Mouse (Mus musculus) cerebellum, postnatal 25 days (tissue): ENCODE measurements around the gene Skp1a.
"Not testable (repeated sequence)": the region's sequence is repeated elsewhere in the genome, so short reads cannot be mapped to it uniquely, and the experiment has no call there.

Source experiments
- DNase-seq, 2 experiments: peaks; one replicate each; pipeline ENCODE4 v3.0.0; 2021; ENCODE audit warnings: mixed read lengths in 2 of 2

Gene Skp1a

DNA sequence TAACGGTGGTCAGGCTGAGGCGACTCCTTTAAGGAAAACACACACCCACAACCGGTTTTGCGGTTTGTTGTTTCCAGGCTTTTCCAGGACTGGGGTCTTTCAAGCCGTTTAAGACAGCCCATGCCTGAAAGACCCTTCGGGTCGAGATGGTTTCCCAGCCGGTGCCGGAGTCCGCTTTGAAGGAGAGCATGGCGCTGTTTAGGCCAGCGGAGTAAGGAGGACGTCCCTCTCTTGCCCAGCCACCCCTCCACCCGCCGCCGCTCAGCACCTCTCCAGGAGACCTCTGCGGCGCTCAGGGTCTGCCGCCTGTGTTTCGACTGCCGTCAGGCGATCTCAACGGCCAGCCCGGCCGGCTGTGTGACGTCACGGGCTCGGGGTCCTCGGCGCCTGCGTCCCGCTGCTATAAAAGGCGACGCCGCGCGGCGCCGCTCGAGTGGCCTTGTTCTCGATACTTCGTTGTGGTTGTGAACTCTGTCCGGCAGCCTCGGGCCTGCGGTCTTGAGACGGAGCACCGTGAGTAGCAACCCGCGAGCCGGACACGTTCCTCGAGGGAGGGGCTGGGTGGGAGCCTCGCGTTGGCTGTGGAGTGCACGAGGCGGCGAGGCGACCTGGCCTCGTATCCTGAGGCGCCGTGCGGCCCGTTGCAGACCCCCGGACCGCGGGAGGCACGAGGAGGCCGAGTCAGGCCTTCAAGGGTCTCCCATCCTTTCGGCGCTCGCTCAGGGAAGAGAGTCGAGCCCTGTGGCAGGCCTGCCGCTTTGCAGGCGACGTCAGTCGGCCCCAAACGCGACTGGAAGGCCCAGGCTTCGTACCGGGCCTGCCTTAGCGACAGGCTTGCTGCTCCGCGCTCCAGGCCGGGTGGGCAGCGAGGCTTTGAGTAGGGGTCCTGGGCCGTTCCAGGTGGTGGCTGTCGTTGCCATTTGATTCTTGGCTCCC is at the start of gene Skp1a:
Gene Skp1a (plus strand): TSS at position 390 of the 936 bp plus-strand sequence.
- peak; percentile 97 to 98 for DNase-seq

DNA sequence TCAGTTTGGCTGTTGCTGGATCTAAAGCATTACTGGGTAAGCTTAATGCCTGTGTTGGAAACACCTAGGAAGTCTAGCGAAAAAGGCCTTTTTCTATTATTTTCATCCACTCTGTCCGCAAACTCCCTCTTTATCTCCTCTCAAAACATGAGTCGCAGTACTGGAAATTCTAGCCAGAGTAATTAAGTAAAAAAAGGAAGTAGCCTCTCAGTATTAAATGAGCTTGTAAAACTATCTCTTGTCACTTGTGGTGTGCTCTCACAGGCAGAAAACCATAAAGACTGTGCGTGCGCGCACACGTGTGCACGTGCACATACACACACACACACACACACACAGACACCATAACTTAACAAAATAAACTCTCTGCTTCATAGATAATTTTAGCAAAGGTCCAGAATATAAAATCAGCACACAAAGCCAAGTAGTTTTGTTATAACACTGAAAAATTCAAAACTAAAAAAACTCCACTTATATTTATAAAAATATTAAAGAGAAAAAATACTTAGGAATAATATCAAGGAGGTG is 35.2 kb upstream of the Skp1a start:
- DNase-seq, result not testable (repeated sequence)

DNA sequence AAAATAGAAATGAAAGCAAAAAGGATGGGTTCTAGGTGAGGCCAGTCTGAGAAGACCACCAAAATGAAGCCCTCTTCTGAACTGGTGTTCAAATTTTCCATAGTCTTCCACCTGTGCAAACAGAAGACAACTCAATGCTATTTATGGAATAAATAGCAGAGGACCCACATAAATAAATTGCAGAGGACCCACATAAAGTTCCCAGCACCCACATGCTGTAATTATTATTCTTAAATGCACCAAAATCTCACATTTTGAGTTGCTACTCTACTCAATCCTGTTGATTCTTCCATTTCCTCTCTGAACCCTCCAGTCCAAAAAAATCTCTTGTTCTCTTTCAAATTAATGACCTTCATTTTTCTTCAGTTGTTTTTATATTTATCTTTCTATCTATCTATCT is 17.9 kb upstream of the Skp1a start, which contains the start of gene Olfr1371:
Gene Olfr1371 (minus strand): TSS at position 101 of the 400 bp plus-strand sequence.
- no peak for DNase-seq

DNA sequence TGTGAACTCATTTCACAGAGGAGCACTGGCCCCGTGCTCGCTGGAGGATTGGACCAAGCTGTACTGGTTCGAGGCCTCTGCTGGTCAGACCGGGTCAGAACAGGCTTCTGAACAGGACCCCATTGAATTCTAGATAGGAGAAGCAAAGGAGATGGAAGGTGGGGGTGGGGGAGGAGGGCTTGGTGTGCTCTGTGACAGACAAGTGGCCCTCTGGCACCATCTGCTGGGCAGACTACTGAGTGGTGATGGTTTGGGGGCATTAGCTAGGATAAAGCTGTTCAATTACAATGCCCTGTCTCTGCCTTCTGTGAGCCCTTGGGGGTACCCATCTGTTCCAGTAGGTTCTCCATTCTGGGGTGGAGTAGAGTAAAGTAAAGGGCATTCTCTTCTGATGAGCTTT is 11.5 kb upstream of the Skp1a start:
- DNase-seq, result peak; percentile 71 to 87

DNA sequence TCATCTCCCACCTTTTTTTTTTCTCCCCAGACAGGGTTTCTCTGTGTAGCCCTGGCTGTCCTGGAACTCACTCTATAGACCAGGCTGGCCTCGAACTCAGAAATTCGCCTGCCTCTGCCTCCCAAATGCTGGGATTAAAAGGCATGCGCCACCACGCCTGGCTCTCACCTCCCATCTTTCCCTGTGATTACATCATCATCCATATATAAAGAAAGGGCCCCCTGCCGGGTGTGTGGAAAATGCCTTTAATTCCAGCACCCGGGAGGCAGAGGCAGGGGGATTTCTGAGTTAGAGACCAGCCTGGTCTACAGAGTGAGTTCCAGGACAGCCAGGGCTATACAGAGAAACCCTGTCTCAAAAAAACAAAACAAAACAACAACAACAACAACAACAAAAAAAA is 9.9 kb upstream of the Skp1a start:
- DNase-seq, result not testable (repeated sequence)

DNA sequence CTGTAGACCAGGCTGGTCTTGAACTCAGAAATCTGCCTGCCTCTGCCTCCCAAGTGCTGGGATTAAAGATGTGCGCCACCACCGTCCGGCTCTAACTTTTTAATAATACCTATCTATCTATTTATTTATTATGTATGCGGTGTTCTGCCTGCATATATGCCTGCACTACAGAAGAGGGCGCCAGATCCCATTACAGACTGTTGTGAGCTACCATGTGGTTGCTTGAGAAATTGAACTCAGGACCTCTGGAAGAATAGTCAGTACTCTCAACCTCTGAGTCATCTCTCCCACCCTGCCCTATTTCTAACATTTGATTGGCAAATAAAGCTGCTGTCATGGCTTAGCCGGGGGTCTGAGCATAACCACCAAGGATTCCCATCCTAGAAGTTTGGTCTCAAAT is 8.9 kb upstream of the Skp1a start:
- no peak for DNase-seq

DNA sequence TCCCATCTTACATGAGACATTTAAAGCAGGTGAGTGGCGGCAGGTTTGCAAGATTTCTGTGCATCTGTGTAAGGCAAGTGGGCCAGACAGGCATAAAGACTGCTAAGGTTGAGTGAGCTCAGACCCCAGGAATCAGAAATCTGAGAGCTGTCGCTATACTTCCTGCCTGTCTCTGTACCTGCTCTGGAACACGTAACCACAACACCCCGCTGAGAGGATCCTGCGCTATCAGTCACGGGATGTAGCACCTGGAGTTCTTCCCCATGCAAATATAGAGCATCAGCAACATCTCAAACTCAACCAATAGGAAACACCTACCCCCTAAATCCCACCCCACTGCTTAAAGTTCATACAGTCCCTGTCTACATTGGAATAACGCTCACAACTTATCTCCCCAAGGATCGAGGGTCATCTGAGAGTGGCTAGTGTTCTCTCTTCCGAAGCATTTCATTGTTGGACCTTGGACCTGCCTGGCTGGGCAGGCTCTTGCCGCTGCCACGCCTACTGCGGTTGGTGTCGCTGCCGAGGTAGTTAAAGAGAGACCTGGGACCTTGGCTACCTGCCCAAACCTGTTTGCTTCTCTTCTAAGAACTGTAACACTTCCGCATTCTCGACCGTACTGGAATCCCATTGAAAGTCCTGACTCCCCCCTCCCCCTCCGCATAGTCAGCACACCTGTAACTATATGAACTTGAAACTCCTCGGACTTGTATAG is 7.7 kb upstream of the Skp1a start:
- peak in 1 of 2 experiments; percentile 17 for DNase-seq

DNA sequence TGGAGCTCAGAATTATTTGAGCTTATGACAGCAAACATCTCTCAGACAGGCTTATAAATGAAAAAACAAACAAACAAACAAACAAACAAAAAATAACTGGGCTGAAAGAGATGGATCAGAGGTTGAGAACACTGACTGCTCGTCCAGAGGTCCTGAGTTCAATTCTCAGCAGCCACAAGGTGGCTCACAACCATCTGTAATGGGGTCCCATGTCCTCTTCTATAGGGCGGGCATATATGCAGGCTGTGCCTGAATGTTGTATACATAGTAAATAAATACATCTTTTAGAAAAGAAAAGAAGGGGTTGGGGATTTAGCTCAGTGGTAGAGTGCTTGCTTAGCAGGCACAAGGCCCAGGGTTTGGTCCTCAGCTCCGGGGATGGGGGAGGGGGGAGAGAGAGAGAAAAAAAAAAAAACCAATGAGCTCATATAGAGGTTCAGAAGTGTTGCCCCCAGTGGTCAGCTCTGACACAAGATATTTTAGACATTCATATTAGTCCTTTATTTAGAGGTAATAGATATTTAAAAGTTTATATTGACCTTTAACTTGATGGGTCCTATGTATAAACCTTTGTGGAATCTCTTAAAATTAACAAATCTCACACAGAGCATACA is 5.7 kb upstream of the Skp1a start:
- DNase-seq, result no peak

DNA sequence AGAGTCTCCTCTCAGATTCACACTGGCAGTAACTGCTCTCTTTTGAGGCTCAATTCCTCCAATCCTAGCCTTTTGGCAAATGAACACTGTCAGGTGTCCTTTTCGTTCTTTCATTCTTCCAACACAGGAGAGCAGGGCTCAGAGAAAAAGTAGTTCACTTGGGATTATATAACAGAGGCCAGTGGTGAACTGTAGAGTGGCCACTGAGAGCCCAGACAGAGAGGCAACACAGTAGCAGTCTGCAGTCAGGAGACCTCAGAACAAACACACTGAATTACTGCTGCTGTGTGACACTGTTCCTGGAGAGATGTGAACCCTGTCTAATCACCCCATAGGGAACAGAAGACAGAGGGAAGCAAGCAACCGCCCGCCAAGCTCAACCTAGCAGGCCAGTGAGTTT is 4.7 kb upstream of the Skp1a start:
- no peak for DNase-seq

DNA sequence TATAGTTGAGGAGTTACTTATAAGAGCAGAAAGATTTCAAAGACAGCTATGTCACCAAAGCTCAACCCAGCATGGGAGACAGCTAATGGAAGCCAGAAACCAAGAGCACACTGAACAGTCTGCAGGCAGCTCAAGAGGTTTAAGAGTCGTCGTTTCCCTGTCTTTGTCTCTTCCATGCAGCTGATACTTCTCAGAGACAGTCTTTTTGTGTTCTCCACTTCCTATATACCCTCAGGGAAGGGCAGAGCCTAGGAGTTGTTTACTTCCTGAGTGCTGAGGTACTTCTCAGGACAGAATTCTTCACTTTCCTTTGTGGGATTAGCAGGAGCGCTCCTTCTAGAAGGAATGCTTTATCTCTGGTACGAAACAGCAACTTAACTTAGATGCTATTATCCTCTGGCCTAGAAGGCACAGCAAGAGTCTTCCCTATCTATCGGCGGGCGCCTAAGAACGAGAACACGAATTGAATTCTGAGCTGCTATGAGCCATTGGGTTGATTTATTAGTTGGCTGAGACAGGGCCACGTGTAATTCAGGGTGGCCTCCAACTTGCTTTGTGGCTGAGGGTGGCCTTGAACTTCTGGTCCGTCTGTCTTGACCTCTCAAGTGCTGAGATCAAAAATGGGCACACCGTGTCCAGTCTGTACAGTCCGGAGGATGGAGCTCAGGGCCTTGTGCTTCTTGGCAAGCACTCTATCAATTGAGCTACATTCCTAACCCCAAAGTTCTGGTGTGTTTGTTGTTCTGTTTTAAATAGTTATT is 4.1 kb upstream of the Skp1a start:
- no peak for DNase-seq

DNA sequence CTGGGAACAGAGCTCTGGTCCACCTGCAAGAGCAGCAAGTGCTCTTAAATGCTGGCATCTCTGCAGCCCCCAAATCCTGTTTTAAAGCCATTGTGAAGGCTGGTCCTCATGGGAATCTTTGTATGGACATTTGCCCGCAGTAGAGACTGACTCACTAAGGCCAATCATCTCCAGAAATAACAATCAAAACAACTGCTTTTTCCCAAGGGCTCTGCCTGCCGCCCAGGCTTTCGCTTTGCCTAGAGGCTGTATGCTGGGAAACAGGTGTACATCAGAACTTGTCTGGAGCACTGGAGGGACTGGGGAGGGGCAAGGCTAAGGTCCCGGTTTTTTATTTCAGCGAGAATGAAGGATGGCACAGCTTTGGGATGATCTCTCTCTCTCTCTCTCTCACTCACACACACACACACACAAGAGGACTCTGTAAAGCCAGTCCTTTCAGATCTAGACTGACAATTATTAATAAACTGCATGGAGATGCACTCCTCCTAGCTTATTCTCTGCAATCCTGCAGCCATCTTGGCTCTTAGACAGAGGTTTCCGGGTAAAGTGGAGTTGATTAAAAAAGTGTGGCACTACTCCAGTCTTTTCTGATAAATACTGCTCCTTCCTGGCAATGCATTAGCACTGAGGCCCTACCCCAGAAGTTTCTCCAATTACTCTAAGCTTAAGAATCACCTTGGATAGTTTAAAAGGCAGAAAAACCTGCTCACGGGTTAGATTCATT is 2.9 kb upstream of the Skp1a start:
- DNase-seq, result no peak

DNA sequence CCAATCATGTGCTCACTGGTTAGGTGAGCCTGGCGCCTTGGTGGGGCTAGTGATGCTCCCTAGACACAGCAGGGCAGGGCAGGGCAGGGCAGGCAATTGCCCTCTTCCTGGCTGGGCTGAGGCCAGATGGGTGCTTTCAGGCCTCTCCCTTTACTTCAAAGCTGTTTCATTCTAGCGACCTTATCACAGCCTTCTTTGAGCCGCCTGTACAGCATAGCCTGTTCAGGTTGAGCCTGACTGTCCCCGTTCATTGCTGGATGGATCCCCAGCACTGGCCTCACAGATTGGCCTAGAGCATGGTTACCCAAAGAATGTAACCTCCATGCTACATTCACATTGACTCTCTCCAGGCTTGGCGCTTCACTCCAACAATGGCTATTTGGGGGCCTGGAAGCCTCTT is 1.1 kb upstream of the Skp1a start:
- no peak for DNase-seq

DNA sequence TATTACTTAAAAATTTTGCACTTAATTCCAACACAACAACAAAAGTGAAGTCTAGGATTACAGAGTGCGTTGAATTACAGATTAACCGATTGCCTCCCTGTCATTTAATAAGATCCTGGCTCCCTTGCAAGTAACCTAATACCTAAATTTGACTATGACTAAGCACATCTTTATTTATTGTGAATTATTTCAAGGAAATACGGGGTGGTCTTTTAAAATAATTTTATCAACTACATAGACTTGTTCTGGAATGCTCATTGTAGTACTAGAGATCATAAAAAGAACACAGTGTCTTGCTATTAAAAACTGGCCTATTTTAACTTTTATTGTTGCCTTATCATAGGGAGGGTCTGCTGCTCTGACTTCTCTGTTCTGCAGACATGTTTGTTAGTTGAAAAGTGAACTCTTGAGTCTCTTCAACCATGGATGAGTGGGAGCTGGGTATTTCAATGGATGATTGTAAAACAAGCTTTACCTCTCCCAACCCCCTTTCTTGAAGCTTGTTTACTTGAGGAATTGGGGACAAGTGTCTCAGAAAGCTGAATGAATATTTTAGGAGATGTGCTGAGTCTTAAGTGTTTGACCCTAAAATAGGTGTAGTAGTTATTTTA is 1.4 kb downstream of the Skp1a start:
- no peak for DNase-seq

DNA sequence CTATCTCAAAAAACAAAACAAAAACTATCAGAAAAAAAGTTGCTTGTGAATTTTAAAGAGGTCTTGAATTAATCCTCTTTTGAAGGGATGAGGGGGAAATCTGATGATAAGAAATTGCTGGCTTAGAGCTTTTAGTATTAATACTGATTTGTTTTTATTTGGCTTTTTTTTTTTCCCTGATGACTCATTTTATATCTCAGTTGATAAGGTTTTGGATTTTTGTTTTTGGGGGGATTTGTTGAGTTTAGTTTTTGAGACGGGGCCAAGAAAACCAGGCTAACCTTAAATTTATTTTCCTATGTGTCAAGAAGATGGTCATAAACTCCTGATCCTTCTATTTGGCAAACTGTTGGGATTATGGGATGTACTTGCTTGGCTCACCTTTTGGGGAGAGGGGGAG is 2.1 kb downstream of the Skp1a start:
- no peak for DNase-seq

DNA sequence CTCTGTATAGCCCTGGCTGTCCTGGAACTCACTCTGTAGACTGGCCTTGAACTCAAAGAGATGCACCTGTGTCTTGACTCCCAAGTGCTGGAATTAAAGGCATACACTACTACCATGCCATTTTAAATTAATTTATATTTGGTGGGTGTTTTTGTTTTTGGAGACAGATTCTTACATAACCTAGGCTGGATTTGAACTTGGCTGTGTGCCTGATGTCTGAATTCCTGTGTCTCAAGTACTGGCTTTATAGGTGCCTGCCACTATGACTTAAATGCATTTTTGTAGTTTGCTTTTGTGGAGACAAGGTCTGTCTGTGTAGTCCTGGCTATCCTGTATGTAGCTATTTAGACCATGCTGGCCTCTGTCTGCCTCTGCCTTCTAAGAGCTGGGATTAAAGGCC is 2.7 kb downstream of the Skp1a start:
- no peak for DNase-seq

DNA sequence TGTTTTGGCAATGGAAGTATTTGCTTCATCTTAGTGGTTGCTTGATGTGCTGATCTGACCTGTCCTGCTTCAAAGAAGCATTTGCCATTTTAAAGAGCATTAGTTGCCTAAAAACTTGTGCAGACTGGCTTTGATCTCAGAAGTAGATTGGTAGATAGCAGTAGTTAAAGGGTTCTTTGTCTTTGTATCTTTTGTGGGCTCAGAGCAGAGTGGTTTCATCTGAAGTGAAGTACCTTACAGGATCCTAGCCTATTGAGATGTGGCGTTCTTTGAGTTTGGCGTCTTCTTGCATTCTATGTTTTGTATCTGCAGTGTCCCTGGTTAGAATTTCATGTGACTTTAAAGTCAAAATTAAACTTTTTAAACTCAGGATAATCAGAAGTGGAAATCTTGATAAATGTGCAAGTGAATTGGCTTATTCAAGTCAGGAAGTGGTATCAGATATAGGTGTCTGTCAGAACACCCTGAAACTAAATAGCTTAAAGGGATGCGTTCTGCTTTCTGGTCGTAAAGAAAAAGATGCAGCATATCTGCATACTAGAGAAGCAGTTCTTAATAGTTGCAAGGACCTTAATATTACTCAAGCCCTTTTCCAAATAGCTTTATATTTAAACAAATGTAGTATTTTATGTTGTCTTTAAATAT is 9.2 kb downstream of the Skp1a start:
- DNase-seq, result no peak

DNA sequence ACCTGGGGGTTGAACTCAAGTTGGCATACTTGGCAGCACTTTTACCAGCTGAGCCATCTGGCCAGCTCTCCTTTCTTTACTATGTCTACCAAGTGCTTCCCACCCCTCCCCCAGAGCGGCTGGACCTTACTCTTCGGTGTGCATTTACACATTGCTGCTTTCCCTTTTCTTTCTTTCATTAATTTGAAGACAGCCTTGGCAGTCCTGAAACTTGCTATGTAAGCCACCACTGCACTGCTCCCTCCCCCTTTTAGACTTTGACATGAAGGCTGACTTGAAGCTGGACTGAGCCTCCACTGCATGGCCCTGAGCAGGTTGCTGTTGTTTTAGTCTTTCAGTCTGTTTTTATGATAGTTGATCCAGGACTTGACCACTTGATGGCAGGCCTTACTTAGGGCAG is 17.7 kb downstream of the Skp1a start:
- no peak for DNase-seq

DNA sequence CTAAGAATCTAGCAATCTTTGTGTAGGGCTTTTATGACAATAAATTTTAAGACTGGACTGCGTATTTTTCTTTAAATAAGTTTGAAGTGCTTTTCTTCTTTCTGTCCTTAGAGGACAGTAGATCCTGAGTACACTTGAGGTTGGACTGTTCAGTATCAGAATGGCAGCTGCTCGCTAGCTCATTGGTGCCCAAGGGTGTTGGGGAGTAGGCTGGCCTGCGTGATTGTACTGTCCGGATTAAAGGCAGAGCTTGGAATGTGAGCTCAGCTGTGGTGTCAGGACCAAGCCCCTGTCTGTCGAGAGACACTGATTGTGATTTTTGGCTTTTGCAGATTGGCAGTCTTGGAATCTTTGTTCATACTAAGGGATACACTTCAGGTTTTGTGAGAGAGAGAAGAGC is 20.0 kb downstream of the Skp1a start:
- no peak for DNase-seq

DNA sequence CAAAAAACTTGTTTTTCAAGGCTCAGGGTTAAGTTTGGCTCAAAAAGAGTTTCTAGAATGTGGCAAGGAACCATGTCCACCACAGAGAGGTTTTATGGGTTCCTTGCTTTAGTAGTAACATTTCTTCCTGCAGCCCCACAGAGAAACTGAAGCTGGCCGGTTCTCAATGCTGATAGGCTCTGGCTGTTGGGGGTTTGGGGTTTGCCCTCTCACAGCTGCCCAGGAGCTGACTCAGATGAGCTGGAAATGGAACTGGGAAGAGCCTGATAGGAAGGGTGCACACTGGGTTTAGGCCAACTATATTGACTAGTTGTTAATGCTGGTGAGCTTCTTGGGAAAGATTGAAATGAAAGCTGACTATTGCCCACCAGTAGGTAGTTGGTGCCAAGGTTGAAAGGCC is 20.9 kb downstream of the Skp1a start:
- DNase-seq, result no peak

DNA sequence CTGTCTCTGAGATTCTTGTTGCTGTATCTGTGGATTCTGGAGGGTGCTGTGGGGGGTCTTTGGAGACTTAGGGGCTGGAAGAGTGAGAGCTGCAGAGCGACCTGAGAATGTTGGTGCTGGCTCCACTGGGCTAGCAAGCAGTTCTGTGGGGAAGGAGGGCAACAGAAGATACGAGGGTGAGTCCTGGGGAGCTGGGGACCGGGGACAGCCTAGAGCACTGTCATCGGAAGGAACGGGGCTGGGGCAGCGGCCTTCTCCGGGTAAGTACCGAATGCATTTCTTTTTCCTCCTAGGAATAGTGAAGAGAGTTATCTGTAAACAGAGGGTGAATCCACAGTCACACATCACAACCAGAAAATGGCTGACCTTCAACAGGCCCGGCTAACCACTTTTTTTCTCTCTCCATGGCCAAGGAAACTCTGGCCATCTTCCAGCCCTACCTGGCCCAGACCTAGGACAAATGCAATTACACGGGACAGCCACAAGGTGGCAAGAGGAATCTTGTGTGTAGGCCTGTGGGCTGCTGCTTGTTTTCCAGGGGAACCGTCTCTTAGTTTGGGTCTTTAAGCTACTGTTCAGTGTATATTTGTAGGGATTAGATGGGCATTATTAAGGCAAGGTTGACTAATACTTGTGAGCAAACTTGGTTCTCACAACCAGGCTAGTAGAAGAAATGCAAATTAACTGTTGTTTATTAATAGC is 22.0 kb downstream of the Skp1a start:
- peak; percentile 84 to 88 for DNase-seq
